Mouse (Mus musculus) MEL (cell line): ENCODE results near the gene Slc22a2. TPM values are rescaled to one million over a fixed set of nuclear protein-coding genes. Genes with fewer than 3 reads are reported as not detected.

ENCODE experiments used
- DNase-seq: peaks from one replicate; pipeline ENCODE4 v3.0.0; 2011; ENCODE audit warnings: low read depth, low spot score
- H3K27ac ChIP-seq: 2 replicates; pipeline ENCODE4 v1.5.1; 2012; ENCODE audit warnings: low read depth, mild to moderate bottlenecking, control low read depth, low read length, moderate library complexity; ENCODE audit not compliant: control insufficient read depth
- H3K27me3 ChIP-seq, 2 experiments: fragments of 150-350 bp in 1 of 2; sonication (generic) in 1 of 2; 2 replicates each; pipeline ENCODE4 v1.6.1; 2012; ENCODE audit warnings: low read length in 2 of 2, mild to moderate bottlenecking in 2 of 2, improper control_type of control experiment in 1 of 2, moderate library complexity in 1 of 2; ENCODE audit not compliant: insufficient read depth in 2 of 2, control insufficient read depth in 1 of 2
- H3K36me3 ChIP-seq, 2 experiments: 2 replicates each; pipeline ENCODE4 v1.6.1; 2012 to 2014; ENCODE audit warnings: low read length in 2 of 2, improper control_type of control experiment in 1 of 2, inconsistent platforms in 1 of 2, mild to moderate bottlenecking in 1 of 2; ENCODE audit not compliant: insufficient read depth in 2 of 2, control insufficient read depth in 1 of 2
- H3K4me1 ChIP-seq, 2 experiments: fragments of 150-350 bp in 1 of 2; sonication (generic) in 1 of 2; 2 replicates each; pipeline ENCODE4 v1.6.1; 2012; ENCODE audit warnings: low read length in 2 of 2, improper control_type of control experiment in 1 of 2, mild to moderate bottlenecking in 1 of 2; ENCODE audit not compliant: insufficient read depth in 2 of 2, control insufficient read depth in 1 of 2
- H3K4me3 ChIP-seq, 2 experiments: fragments of 150-350 bp in 1 of 2; sonication (generic) in 1 of 2; 2 replicates each; pipeline ENCODE4 v1.5.1; 2012; ENCODE audit warnings: low read depth in 2 of 2, low read length in 2 of 2, mild to moderate bottlenecking in 2 of 2, moderate library complexity in 2 of 2, control low read depth in 1 of 2, improper control_type of control experiment in 1 of 2; ENCODE audit not compliant: control insufficient read depth in 1 of 2, insufficient read depth in 1 of 2
- H3K79me2 ChIP-seq: 2 replicates; pipeline ENCODE4 v1.6.1; 2012; ENCODE audit warnings: mild to moderate bottlenecking, low read length, moderate library complexity; ENCODE audit not compliant: control insufficient read depth, poor library complexity, insufficient read depth
- H3K9ac ChIP-seq: 2 replicates; pipeline ENCODE4 v1.6.1; 2012; ENCODE audit warnings: low read depth, mild to moderate bottlenecking, control low read depth, low read length, moderate library complexity; ENCODE audit not compliant: control insufficient read depth, poor library complexity, severe bottlenecking
- H3K9me3 ChIP-seq: fragments of 150-350 bp; sonication (generic); replicated peaks from 2 replicates; pipeline ENCODE4 v1.6.1; 2012; ENCODE audit warnings: mild to moderate bottlenecking, low read length, improper control_type of control experiment, moderate library complexity; ENCODE audit not compliant: insufficient read depth
- BHLHE40 ChIP-seq: IDR thresholded peaks from 2 replicates; pipeline ENCODE4 v1.6.1; 2012; ENCODE audit warnings: low read depth, mild to moderate bottlenecking, inconsistent platforms, low read length, improper control_type of control experiment, borderline replicate concordance
- CHD2 ChIP-seq: IDR thresholded peaks from 2 replicates; pipeline ENCODE4 v1.6.1; 2011; ENCODE audit warnings: low read length, improper control_type of control experiment
- CTCF ChIP-seq, 3 experiments: IDR thresholded peaks in 2 of 3; conservative IDR thresholded peaks in 1 of 3; 2 replicates each; pipeline ENCODE4 v1.5.1; 2011 to 2012; ENCODE audit warnings: low read length in 3 of 3, low read depth in 2 of 3, mild to moderate bottlenecking in 2 of 3, improper control_type of control experiment in 1 of 3, inconsistent platforms in 1 of 3, mixed read lengths in 1 of 3, moderate library complexity in 1 of 3; ENCODE audit not compliant: control insufficient read depth in 1 of 3, insufficient read depth in 1 of 3, poor library complexity in 1 of 3, severe bottlenecking in 1 of 3
- ELF1 ChIP-seq: IDR thresholded peaks from 2 replicates; pipeline ENCODE4 v1.6.1; 2014; ENCODE audit warnings: low read depth, mild to moderate bottlenecking, inconsistent platforms, low read length, improper control_type of control experiment, moderate library complexity
- EP300 ChIP-seq, 2 experiments: IDR thresholded peaks; 2 replicates each; pipeline ENCODE4 v1.6.1; 2011; ENCODE audit warnings: improper control_type of control experiment in 2 of 2, low read length in 2 of 2, low read depth in 1 of 2, mild to moderate bottlenecking in 1 of 2
- GATA1 ChIP-seq: IDR thresholded peaks from 2 replicates; pipeline ENCODE4 v1.6.1; 2011; ENCODE audit warnings: low read depth, low read length, improper control_type of control experiment
- HCFC1 ChIP-seq: IDR thresholded peaks from 2 replicates; pipeline ENCODE4 v1.6.1; 2012; ENCODE audit warnings: low read depth, mild to moderate bottlenecking, inconsistent platforms, low read length, improper control_type of control experiment, moderate library complexity
- JUND ChIP-seq: IDR thresholded peaks from 2 replicates; pipeline ENCODE4 v1.6.1; 2011; ENCODE audit warnings: low read depth, mild to moderate bottlenecking, improper control_type of control experiment, low read length
- KAT2A ChIP-seq: conservative IDR thresholded peaks from 2 replicates; pipeline ENCODE4 v1.6.1; 2012; ENCODE audit warnings: low read depth, low read length, improper control_type of control experiment, inconsistent platforms
- MAFK ChIP-seq: IDR thresholded peaks from 2 replicates; pipeline ENCODE4 v1.6.1; 2011; ENCODE audit warnings: low read depth, mild to moderate bottlenecking, low read length, improper control_type of control experiment, borderline replicate concordance
- MAX ChIP-seq: IDR thresholded peaks from 2 replicates; pipeline ENCODE4 v1.6.1; 2011; ENCODE audit warnings: low read length, improper control_type of control experiment
- MEF2A ChIP-seq: IDR thresholded peaks from 2 replicates; pipeline ENCODE4 v1.6.1; 2014; ENCODE audit warnings: low read depth, mild to moderate bottlenecking, inconsistent platforms, low read length, improper control_type of control experiment; ENCODE audit not compliant: poor library complexity, insufficient replicate concordance, severe bottlenecking; ENCODE audit errors: extremely low read depth
- MXI1 ChIP-seq: IDR thresholded peaks from 2 replicates; pipeline ENCODE4 v1.6.1; 2011; ENCODE audit warnings: mild to moderate bottlenecking, low read depth, low read length, improper control_type of control experiment
- MYB ChIP-seq: IDR thresholded peaks from 2 replicates; pipeline ENCODE4 v1.6.1; 2011; ENCODE audit warnings: mild to moderate bottlenecking, low read depth, low read length, improper control_type of control experiment
- POLR2A ChIP-seq, 2 experiments: IDR thresholded peaks; 2 replicates each; pipeline ENCODE4 v1.6.1; 2011 to 2012; ENCODE audit warnings: low read length in 2 of 2, mild to moderate bottlenecking in 2 of 2, control low read depth in 1 of 2, improper control_type of control experiment in 1 of 2, low read depth in 1 of 2, moderate library complexity in 1 of 2; ENCODE audit not compliant: control insufficient read depth in 1 of 2, insufficient read depth in 1 of 2, poor library complexity in 1 of 2
- POLR2AphosphoS2 ChIP-seq: IDR thresholded peaks from 2 replicates; pipeline ENCODE4 v1.6.1; 2011; ENCODE audit warnings: low read length, improper control_type of control experiment
- RAD21 ChIP-seq: IDR thresholded peaks from 2 replicates; pipeline ENCODE4 v1.6.1; 2011; ENCODE audit warnings: mild to moderate bottlenecking, low read depth, low read length, improper control_type of control experiment
- TAL1 ChIP-seq: IDR thresholded peaks from 2 replicates; pipeline ENCODE4 v1.6.1; 2012; ENCODE audit warnings: mild to moderate bottlenecking, inconsistent platforms, low read length, moderate library complexity, mixed read lengths
- TCF12 ChIP-seq: IDR thresholded peaks from 2 replicates; pipeline ENCODE4 v1.6.1; 2014; ENCODE audit warnings: low read depth, mild to moderate bottlenecking, inconsistent platforms, low read length, improper control_type of control experiment, moderate library complexity
- UBTF ChIP-seq: IDR thresholded peaks from 2 replicates; pipeline ENCODE4 v1.6.1; 2012; ENCODE audit warnings: low read depth, mild to moderate bottlenecking, inconsistent platforms, low read length, improper control_type of control experiment, moderate library complexity, borderline replicate concordance; ENCODE audit not compliant: insufficient read depth
- USF1 ChIP-seq: IDR thresholded peaks from 2 replicates; pipeline ENCODE4 v1.6.1; 2014; ENCODE audit warnings: low read depth, mild to moderate bottlenecking, inconsistent platforms, low read length, improper control_type of control experiment, moderate library complexity
- USF2 ChIP-seq, 2 experiments: IDR thresholded peaks; 2 replicates each; pipeline ENCODE4 v1.6.1; 2011 to 2012; ENCODE audit warnings: improper control_type of control experiment in 2 of 2, low read length in 2 of 2, borderline replicate concordance in 1 of 2, inconsistent platforms in 1 of 2, low read depth in 1 of 2, mild to moderate bottlenecking in 1 of 2; ENCODE audit not compliant: insufficient read depth in 1 of 2
- ZC3H11A ChIP-seq: IDR thresholded peaks from 2 replicates; pipeline ENCODE4 v1.6.1; 2012; ENCODE audit warnings: low read depth, mild to moderate bottlenecking, inconsistent platforms, low read length, improper control_type of control experiment
- ZMIZ1 ChIP-seq: IDR thresholded peaks from 2 replicates; pipeline ENCODE4 v1.6.1; 2012; ENCODE audit warnings: low read depth, mild to moderate bottlenecking, inconsistent platforms, low read length, improper control_type of control experiment, moderate library complexity
- ZNF384 ChIP-seq: IDR thresholded peaks from 2 replicates; pipeline ENCODE4 v1.6.1; 2012; ENCODE audit warnings: low read depth, mild to moderate bottlenecking, inconsistent platforms, low read length, improper control_type of control experiment
- polyA plus RNA-seq, 2 experiments: library from polyadenylated mRNA; stranded (reverse) in 1 of 2; unstranded in 1 of 2; fragments of >175 nt in 1 of 2; fragments of >200 nt in 1 of 2; gene quantifications; 2 replicates each; pipeline versions ENCODE4 v1.2.1 to v1.2.4; 2012; ENCODE audit warnings: low replicate concordance in 2 of 2, low read depth in 1 of 2; ENCODE audit not compliant: insufficient read length in 2 of 2, insufficient read depth in 1 of 2, missing spikeins in 1 of 2
- total RNA-seq: library from RNA; depleted of rRNA; stranded (reverse); fragments of 300-350 nt; gene quantifications from 2 replicates; pipeline ENCODE4 v1.2.3, GENCODE M21; 2012

Slc22a2 gene
- total and polyA plus RNA-seq, 3 experiments = not detected

DNA sequence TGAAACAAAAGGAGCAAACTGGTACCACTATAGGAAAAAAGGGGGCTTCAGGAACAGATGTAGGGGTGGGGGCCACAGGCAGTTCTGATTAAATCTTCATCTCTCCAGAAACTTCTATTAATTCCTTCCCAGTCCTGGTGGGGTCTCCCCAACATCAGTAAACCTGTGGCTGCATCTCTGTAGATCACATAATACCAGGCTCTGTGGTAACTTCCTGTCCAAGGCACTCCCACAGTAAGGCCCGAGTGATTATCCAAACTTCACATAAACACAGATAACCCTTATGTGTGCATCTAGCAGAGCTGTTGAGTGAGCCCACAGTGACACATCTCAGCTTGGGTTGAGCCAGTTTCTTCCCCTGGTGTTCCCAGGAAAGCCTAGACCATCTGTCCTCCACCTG, 22.7 kb downstream of the Slc22a2 start:
- H3K27me3 ChIP-seq = no peaks in the 10 kb centered on the region
- DNase-seq = no peak
- no peaks in the 10 kb centered on the region for H3K79me2 ChIP-seq
- no peak overlapping the region for H3K27ac ChIP-seq
- no peak for TF ChIP-seq ZNF384
- TF ChIP-seq MEF2A = no peak
- no peak for TF ChIP-seq JUND
- no peak for TF ChIP-seq KAT2A
- TF ChIP-seq MAFK = no peak
- no peak for TF ChIP-seq ZC3H11A
- TF ChIP-seq POLR2A (IDR thresholded peaks at IDR 0.05; ENCODE audit: control insufficient read depth in 1 of 2, insufficient read depth in 1 of 2, low read depth in 1 of 2, low read length in 2 of 2, poor library complexity in 1 of 2) = no peak
- TF ChIP-seq GATA1 = no peak
- TF ChIP-seq TAL1 = no peak
- TF ChIP-seq RAD21 = no peak; the same call in 1 of the 2 replicates
- no peak for TF ChIP-seq MYB
- no peak for TF ChIP-seq BHLHE40
- no peak for TF ChIP-seq HCFC1
- no peak for TF ChIP-seq USF1
- TF ChIP-seq CHD2 = no peak
- TF ChIP-seq EP300 (IDR thresholded peaks at IDR 0.05; ENCODE audit: low read depth in 1 of 2, low read length in 2 of 2) = no peak
- no peaks in the 10 kb centered on the region for H3K4me1 ChIP-seq
- no peaks in the 10 kb centered on the region for H3K36me3 ChIP-seq
- no peak overlapping the region for H3K9ac ChIP-seq
- no peaks in the 10 kb centered on the region for H3K9me3 ChIP-seq
- no peak overlapping the region for H3K4me3 ChIP-seq

DNA sequence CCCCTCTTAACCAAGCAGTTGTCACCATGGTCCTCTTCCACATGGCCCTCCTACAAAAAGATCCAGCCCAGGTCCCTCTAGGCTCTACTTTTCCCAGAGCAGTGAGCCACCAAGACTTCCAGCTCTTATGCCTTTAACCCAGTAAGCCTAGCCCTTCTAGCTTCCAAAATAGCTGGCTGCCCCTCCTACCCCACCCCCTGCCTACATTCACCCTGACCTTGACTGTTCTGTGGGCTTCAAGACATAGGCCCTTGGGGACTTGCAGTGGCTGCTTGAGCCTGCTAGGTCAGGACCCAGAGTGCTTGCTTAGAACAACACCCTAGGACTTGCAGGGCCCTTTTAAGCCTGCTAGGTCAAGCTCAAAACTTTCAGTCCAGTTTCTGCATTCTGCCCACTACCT, 23.3 kb downstream of the Slc22a2 start:
- no peak for DNase-seq
- Histone ChIP-seq H3K27ac (no peak overlapping the region), H3K79me2 (no peaks in the 10 kb centered on the region), H3K36me3 (no peaks in the 10 kb centered on the region), H3K4me1 (no peaks in the 10 kb centered on the region), H3K9me3 (no peaks in the 10 kb centered on the region), H3K4me3 (no peak overlapping the region), H3K27me3 (no peaks in the 10 kb centered on the region), H3K9ac (no peak overlapping the region)
- TF ChIP-seq TCF12 = no peak
- no peak for TF ChIP-seq POLR2AphosphoS2
- TF ChIP-seq CTCF (IDR thresholded peaks at IDR 0.05 in 2 of 3, conservative IDR thresholded peaks at IDR 0.05 in 1 of 3; ENCODE audit: control insufficient read depth in 1 of 3, insufficient read depth in 1 of 3, low read depth in 2 of 3, low read length in 3 of 3, poor library complexity in 1 of 3, severe bottlenecking in 1 of 3) = no peak
- no peak for TF ChIP-seq MXI1
- no peak for TF ChIP-seq MAX
- no peak for TF ChIP-seq UBTF
- no peak for TF ChIP-seq CHD2
- no peak for TF ChIP-seq ZNF384
- TF ChIP-seq HCFC1 = no peak
- TF ChIP-seq BHLHE40 = no peak
- TF ChIP-seq ELF1 = no peak
- no peak for TF ChIP-seq USF2 (IDR thresholded peaks at IDR 0.05; ENCODE audit: borderline replicate concordance in 1 of 2, insufficient read depth in 1 of 2, low read depth in 1 of 2, low read length in 2 of 2)
- TF ChIP-seq MEF2A = no peak
- no peak for TF ChIP-seq KAT2A
- TF ChIP-seq ZMIZ1 = no peak
- TF ChIP-seq POLR2A (IDR thresholded peaks at IDR 0.05; ENCODE audit: control insufficient read depth in 1 of 2, insufficient read depth in 1 of 2, low read depth in 1 of 2, low read length in 2 of 2, poor library complexity in 1 of 2) = no peak
- no peak for TF ChIP-seq JUND
- TF ChIP-seq RAD21 = no peak
